Mouse (Mus musculus): ENCODE measurements at regions not wholly inside any gene's neighbourhood (a gene's known extent, or its start where the extent isn't known, plus 50 kb on each side); places are given as distances from the start of the nearest gene placed in this dataset.

DNA sequence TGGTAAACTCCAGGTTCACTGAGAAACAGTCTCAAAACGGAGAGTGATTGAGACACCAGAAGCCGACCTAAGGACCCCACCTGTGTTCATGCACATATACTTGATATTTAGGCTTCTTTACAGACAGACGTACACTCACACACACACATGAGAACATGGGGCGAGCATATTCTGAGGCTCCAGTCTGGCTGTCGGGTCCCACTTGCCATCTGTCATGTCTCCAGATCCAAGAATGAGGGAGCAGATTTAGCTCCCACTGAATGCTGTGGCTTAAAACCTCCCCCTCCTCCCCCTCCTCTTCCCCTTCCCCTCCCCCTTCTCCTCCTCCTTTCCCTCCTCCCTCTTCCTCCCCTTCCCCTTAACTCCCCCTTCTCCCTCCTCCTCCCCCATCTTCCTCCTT is 167.5 kb downstream of the Sh3bp4 start:
- H3K4me2 ChIP-seq (ENCODE audit: low read depth) = no peak overlapping the region
- DNase-seq (peak; percentile 79), ATAC-seq (peak; percentile 63)
- H3K27me3 ChIP-seq (ENCODE audit: insufficient read depth, low read length) = no peaks in the 10 kb centered on the region; the same call in 1 of the 2 replicates
- no peak overlapping the region for H3K9ac ChIP-seq
- H3K9me3 ChIP-seq (ENCODE audit: low read length) = no peaks in the 10 kb centered on the region
- H3K4me1 ChIP-seq (ENCODE audit: insufficient read depth) = 0 out of 2 replicates have a peak, but pooled peaks cover 2% of the 10 kb centered on the region
- no peaks in the 10 kb centered on the region for H3K36me3 ChIP-seq (ENCODE audit: insufficient read depth)
- TF ChIP-seq CTCF (IDR thresholded peaks at IDR 0.05; ENCODE audit: low read depth) = no peak
- no peak overlapping the region for H3K27ac ChIP-seq (ENCODE audit: low read depth, low read length)
- no peak overlapping the region for H3K4me3 ChIP-seq (ENCODE audit: low read depth, low read length)
- 49% methylated on average over 5 of the region's 5 CpGs for WGBS

DNA sequence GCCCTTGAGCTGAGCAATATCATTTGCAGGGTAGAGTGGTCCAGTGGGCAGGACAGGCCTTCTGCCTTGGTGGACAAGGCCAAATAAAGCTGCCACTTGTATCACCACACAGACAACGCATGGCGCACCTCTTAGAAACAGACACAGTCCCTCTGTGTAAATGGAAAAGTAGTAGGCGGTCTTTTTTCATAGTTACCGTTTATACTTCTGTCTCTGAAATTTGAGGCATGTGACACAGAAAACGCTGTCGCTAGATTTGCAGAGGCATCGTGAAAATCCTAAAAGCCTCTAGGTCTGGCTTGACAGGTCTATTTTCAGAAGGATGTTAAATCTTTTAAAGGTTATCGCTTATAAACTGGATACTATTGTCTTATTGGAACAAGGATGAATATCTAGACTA is 174.4 kb downstream of the Sh3bp4 start:
- TF ChIP-seq CTCF (IDR thresholded peaks at IDR 0.05; ENCODE audit: low read depth) = no peak
- no peak for DNase-seq
- Histone ChIP-seq H3K27me3 (ENCODE audit: insufficient read depth, low read length) (no peaks in the 10 kb centered on the region; the same call in 1 of the 2 replicates), H3K36me3 (ENCODE audit: insufficient read depth) (no peaks in the 10 kb centered on the region), H3K9ac (no peak overlapping the region), H3K4me1 (ENCODE audit: insufficient read depth) (peaks cover 8% of the 10 kb centered on the region), H3K4me3 (ENCODE audit: low read depth, low read length) (no peak overlapping the region), H3K27ac (ENCODE audit: low read depth, low read length) (no peak overlapping the region), H3K4me2 (ENCODE audit: low read depth) (no peak overlapping the region), H3K9me3 (ENCODE audit: low read length) (peaks cover 7% of the 10 kb centered on the region; the same call in 1 of the 2 replicates)
- WGBS = 73% methylated on average over 8 of the region's 8 CpGs
- ATAC-seq = peak; percentile 20; the same call in 1 of the 2 replicates

DNA sequence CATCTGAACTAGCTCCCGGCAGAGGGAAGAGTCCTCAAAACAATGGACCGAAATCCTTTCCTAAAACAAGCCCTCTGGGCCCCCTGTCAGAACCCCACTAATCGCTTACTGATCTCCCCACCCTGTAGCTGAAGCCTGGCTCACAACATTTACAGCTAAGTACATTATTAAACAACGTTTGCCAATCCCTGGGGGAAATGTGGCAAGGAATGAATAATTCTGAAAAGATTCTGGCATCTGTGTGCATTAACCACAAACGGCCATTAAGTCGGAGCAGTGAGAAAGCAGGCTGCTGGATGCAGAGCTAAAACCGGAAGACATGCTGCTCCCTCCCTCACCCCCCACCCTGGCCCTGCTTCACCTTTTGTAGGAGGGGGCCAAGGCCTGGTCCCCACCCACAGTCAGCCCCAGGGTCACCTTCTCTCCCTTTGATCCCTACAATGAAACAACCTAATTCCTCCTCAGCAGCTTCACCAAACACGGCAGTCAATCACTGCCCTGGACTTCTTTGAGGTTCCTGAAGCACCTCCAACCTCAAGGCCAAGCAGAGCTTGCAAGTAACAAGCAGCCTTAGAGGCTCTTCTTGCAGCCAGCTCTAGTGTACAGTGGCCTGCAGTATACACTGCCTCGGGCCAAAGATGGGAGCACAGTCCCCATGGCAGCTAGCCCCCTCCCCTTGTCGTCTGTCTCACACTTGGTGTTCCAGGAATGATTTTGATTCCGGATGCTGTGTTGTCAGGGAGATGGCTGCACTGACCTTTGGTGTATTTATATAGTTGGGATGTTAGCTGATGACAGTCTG is 175.2 kb downstream of the Sh3bp4 start:
- no peak overlapping the region for H3K4me3 ChIP-seq (ENCODE audit: low read depth, low read length)
- H3K36me3 ChIP-seq (ENCODE audit: insufficient read depth) = no peaks in the 10 kb centered on the region
- no peaks in the 10 kb centered on the region; the same call in 1 of the 2 replicates for H3K27me3 ChIP-seq (ENCODE audit: insufficient read depth, low read length)
- no peak for TF ChIP-seq CTCF (IDR thresholded peaks at IDR 0.05; ENCODE audit: low read depth)
- H3K27ac ChIP-seq (ENCODE audit: low read depth, low read length) = peak overlapping the region; percentile 45
- H3K9ac ChIP-seq = no peak overlapping the region
- ATAC-seq = peak; percentile 56
- H3K9me3 ChIP-seq (ENCODE audit: low read length) = peaks cover 7% of the 10 kb centered on the region; the same call in 1 of the 2 replicates
- WGBS = 17% methylated on average over 11 of the region's 11 CpGs
- no peak overlapping the region for H3K4me2 ChIP-seq (ENCODE audit: low read depth)
- DNase-seq = peak; percentile 31
- peaks cover 8% of the 10 kb centered on the region for H3K4me1 ChIP-seq (ENCODE audit: insufficient read depth)

DNA sequence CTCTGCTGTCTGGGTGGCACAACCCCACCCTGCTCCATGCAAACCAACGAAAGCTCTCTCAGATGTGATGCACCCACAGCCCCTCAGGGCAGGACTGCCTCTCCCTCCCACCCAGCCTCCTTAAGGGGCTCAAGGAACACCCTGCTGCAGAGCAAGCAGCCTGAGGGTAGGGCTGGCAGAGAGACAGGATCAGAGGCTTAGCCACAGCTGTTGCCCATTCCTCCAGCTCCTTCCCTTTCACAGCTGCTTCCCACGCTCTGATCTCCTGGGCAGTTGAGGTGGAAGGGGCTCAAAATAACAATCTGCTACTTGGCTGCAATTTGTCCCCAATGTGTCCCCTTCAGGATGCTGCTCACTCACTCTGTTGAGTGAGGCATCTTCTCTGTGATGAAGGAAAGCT is 181.5 kb downstream of the Sh3bp4 start:
- Histone ChIP-seq H3K27ac (ENCODE audit: low read depth, low read length) (no peak overlapping the region), H3K36me3 (ENCODE audit: insufficient read depth) (no peaks in the 10 kb centered on the region), H3K4me2 (ENCODE audit: low read depth) (no peak overlapping the region), H3K9me3 (ENCODE audit: low read length) (peaks cover 7% of the 10 kb centered on the region; the same call in 1 of the 2 replicates), H3K4me1 (ENCODE audit: insufficient read depth) (no peaks in the 10 kb centered on the region), H3K4me3 (ENCODE audit: low read depth, low read length) (no peak overlapping the region), H3K27me3 (ENCODE audit: insufficient read depth, low read length) (no peaks in the 10 kb centered on the region), H3K9ac (no peak overlapping the region)
- ATAC-seq (no peak), DNase-seq (no peak)
- no peak for TF ChIP-seq CTCF (IDR thresholded peaks at IDR 0.05; ENCODE audit: low read depth)
- WGBS = 30% methylated on average over 2 of the region's 2 CpGs

- H3K4me3 ChIP-seq (ENCODE audit: low read depth, low read length) = no peak overlapping the region
- no peaks in the 10 kb centered on the region for H3K27me3 ChIP-seq (ENCODE audit: insufficient read depth, low read length)
- no peak for TF ChIP-seq CTCF (IDR thresholded peaks at IDR 0.05; ENCODE audit: low read depth)
- no peak overlapping the region for H3K9ac ChIP-seq
- 91% methylated on average over 7 of the region's 7 CpGs for WGBS
- H3K4me1 ChIP-seq (ENCODE audit: insufficient read depth) = no peaks in the 10 kb centered on the region
- DNase-seq (no peak), ATAC-seq (no peak)
- H3K27ac ChIP-seq (ENCODE audit: low read depth, low read length) = no peak overlapping the region
- peaks cover 2% of the 10 kb centered on the region; the same call in 1 of the 2 replicates for H3K9me3 ChIP-seq (ENCODE audit: low read length)
- H3K4me2 ChIP-seq (ENCODE audit: low read depth) = no peak overlapping the region
- no peaks in the 10 kb centered on the region for H3K36me3 ChIP-seq (ENCODE audit: insufficient read depth)
Measured at GRCm38 (mm10) chr1:89252528-89252927, 182.3 kb downstream of the Sh3bp4 start.

GRCm38 (mm10) chr1:89257945-89258344 is 187.7 kb downstream of the Sh3bp4 start:
- no peaks in the 10 kb centered on the region; the same call in 1 of the 2 replicates for H3K4me1 ChIP-seq (ENCODE audit: insufficient read depth)

GRCm38 (mm10) chr1:89265771-89266170 is 188.8 kb upstream of the Agap1 start:
- DNase-seq = no peak
- Histone ChIP-seq H3K4me2 (ENCODE audit: low read depth) (no peak overlapping the region), H3K4me3 (ENCODE audit: low read depth, low read length) (no peak overlapping the region), H3K27me3 (ENCODE audit: insufficient read depth, low read length) (no peaks in the 10 kb centered on the region), H3K9me3 (ENCODE audit: low read length) (no peaks in the 10 kb centered on the region), H3K9ac (no peak overlapping the region), H3K4me1 (ENCODE audit: insufficient read depth) (no peaks in the 10 kb centered on the region), H3K36me3 (ENCODE audit: insufficient read depth) (no peaks in the 10 kb centered on the region), H3K27ac (ENCODE audit: low read depth, low read length) (no peak overlapping the region)
- WGBS = 86% methylated on average over 4 of the region's 4 CpGs
- ATAC-seq = no peak
- no peak for TF ChIP-seq CTCF (IDR thresholded peaks at IDR 0.05; ENCODE audit: low read depth)

More at GRCm38 (mm10) chr1:89257945-89258344, 187.7 kb downstream of the Sh3bp4 start:
- Histone ChIP-seq H3K27me3 (ENCODE audit: insufficient read depth, low read length) (no peaks in the 10 kb centered on the region), H3K4me2 (ENCODE audit: low read depth) (no peak overlapping the region), H3K4me3 (ENCODE audit: low read depth, low read length) (no peak overlapping the region), H3K36me3 (ENCODE audit: insufficient read depth) (no peaks in the 10 kb centered on the region), H3K9ac (no peak overlapping the region), H3K27ac (ENCODE audit: low read depth, low read length) (no peak overlapping the region), H3K9me3 (ENCODE audit: low read length) (no peaks in the 10 kb centered on the region)
- TF ChIP-seq CTCF (IDR thresholded peaks at IDR 0.05; ENCODE audit: low read depth) = no peak
- 57% methylated on average over 5 of the region's 5 CpGs for WGBS
- DNase-seq (peak; percentile 59), ATAC-seq (peak; percentile 93)
